Mouse (Mus musculus) lung, embryonic 15.5 days (tissue): ENCODE measurements around the gene Gapdh. TPM values are rescaled to one million over a fixed set of nuclear protein-coding genes. Genes with fewer than 3 reads are reported as not detected.

Experiments used
- ATAC-seq: fragments of 200-750 bp; cut with Nextera tagmentation; 2 replicates; pipeline ENCODE4 v1.8.0; 2017; ENCODE audit warnings: moderate number of reproducible peaks, borderline replicate concordance; ENCODE audit not compliant: low FRiP score, low TSS enrichment; ENCODE audit errors: extremely low read depth
- H3K27ac ChIP-seq: fragments of 300-500 bp; sonication (generic); 2 replicates; pipeline ENCODE4 v1.5.1; 2015; ENCODE audit warnings: moderate library complexity, mild to moderate bottlenecking, inconsistent platforms
- H3K27me3 ChIP-seq: fragments of 300-500 bp; sonication (generic); 2 replicates; pipeline ENCODE4 v1.6.1; 2015; ENCODE audit warnings: inconsistent platforms
- H3K36me3 ChIP-seq: fragments of 300-500 bp; sonication (generic); 2 replicates; pipeline ENCODE4 v1.6.1; 2015; ENCODE audit warnings: inconsistent platforms
- H3K4me1 ChIP-seq: fragments of 300-500 bp; sonication (generic); 2 replicates; pipeline ENCODE4 v1.6.1; 2015; ENCODE audit warnings: inconsistent platforms
- H3K4me2 ChIP-seq: fragments of 300-500 bp; sonication (generic); 2 replicates; pipeline ENCODE4 v1.6.1; 2015; ENCODE audit warnings: inconsistent platforms, mild to moderate bottlenecking, moderate library complexity
- H3K4me3 ChIP-seq: fragments of 300-500 bp; sonication (generic); 2 replicates; pipeline ENCODE4 v1.5.1; 2015; ENCODE audit warnings: mild to moderate bottlenecking, inconsistent platforms
- H3K9ac ChIP-seq: fragments of 300-500 bp; sonication (generic); 2 replicates; pipeline ENCODE4 v1.6.1; 2015; ENCODE audit warnings: inconsistent platforms
- H3K9me3 ChIP-seq: fragments of 300-500 bp; sonication (generic); 2 replicates; pipeline ENCODE4 v1.6.1; 2016; ENCODE audit warnings: inconsistent platforms
- WGBS: fragments of 180-500 bp; shearing (Covaris S2); methylation state at CpG from one replicate; pipeline ENCODE4 v1.1.7; 2015; 5-methylcytosine and 5-hydroxymethylcytosine counted together
- microRNA-seq: library from miRNA; unstranded; fragments of <30 nt; microRNA quantifications from one replicate; pipeline ENCODE4, GENCODE M21; 2016
- polyA plus RNA-seq: library from polyadenylated mRNA; unstranded; fragments of >200 nt; fragmentation: Nextera tagmentation; extraction: Ambion mirVana; gene quantifications from 2 replicates; pipeline ENCODE4 v1.2.1, GENCODE M21; 2015

The Gapdh gene
- polyA plus RNA-seq, 1 experiment from 2014 or later = 1,765 TPM

- Histone ChIP-seq H3K36me3 (peaks cover 74% of the 10 kb centered on the region), H3K4me2 (no peak overlapping the region), H3K9ac (no peak overlapping the region), H3K27ac (no peak overlapping the region), H3K4me1 (peaks cover 7% of the 10 kb centered on the region; the same call in 1 of the 2 replicates), H3K9me3 (no peaks in the 10 kb centered on the region), H3K27me3 (no peaks in the 10 kb centered on the region), H3K4me3 (no peak overlapping the region)
- 84% methylated on average over 12 of the region's 12 CpGs for WGBS
- ATAC-seq = no peak
Measured at GRCm38 (mm10) chr6:125128724-125129123, 37.5 kb downstream of the Gapdh start.

DNA sequence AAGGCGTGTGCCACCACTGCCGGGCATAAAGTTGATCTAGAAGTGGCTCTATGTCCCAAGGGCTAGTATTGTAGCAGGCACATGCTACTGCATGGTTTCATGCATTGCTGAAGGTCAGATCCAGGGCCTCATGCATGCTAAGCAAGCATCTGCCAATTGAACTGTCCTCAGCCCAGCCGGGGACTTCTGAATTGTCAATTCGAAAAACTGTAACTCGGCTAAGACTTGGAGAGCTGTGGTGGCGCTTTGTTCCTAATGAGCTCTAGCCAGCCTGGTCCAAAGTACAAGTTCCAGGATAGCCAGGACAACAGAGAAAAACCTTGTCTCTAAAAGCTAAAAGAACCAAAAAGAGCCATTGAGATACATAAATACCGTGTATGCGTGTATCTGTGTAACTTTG lies 46.9 kb downstream of the Gapdh start:
- WGBS = 89% methylated on average over 8 of the region's 8 CpGs
- peaks cover 96% of the 10 kb centered on the region for H3K36me3 ChIP-seq
- H3K9me3 ChIP-seq = no peaks in the 10 kb centered on the region
- no peak overlapping the region for H3K9ac ChIP-seq
- no peak overlapping the region for H3K4me3 ChIP-seq
- H3K27ac ChIP-seq = no peak overlapping the region
- ATAC-seq = no peak
- H3K4me2 ChIP-seq = no peak overlapping the region
- H3K4me1 ChIP-seq = no peaks in the 10 kb centered on the region
- H3K27me3 ChIP-seq = no peaks in the 10 kb centered on the region

DNA sequence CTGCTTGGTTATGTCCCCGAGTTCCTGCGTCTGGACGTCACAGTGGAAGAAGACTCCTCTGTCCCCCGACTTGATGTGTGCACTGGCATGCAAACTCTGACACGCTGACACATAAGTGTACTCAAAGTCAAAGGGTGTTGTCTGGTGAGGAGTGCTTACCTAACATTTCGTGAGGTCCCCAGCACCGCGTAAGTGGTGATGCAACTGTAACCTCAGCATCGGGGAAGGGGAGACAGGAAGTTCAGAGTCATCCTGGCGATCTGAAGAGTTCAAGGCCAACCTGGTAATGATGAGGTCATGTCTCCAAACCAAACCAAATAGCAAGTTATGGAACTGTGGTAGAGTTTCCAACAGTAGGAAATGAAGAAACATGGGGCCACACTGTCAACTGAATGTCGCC lies 53.7 kb downstream of the Gapdh start:
- Histone ChIP-seq H3K4me3 (no peak overlapping the region), H3K4me1 (no peaks in the 10 kb centered on the region), H3K4me2 (no peak overlapping the region), H3K9ac (no peak overlapping the region), H3K27me3 (no peaks in the 10 kb centered on the region), H3K27ac (no peak overlapping the region), H3K9me3 (no peaks in the 10 kb centered on the region), H3K36me3 (peaks cover 97% of the 10 kb centered on the region)
- no peak for ATAC-seq
- WGBS = 86% methylated on average over 11 of the region's 11 CpGs

Small RNA genes within 50 kb of the gene (microRNA-seq; reads per million reads assigned to microRNA genes)
- 0.74 reads per million for gene Mir3098

Other genes starting within 250 kb of the Gapdh start
- 454 and 458 TPM in 2 replicates for gene Ptms, start 246.4 kb downstream of the Gapdh start, polyA plus RNA-seq
- 378 and 389 TPM in 2 replicates for gene Mlf2, start 235.1 kb downstream of the Gapdh start, polyA plus RNA-seq
- gene Cops7a, start 200.9 kb downstream of the Gapdh start, polyA plus RNA-seq = 142 and 151 TPM in 2 replicates
- gene Pianp, start 169.8 kb downstream of the Gapdh start, polyA plus RNA-seq = 0.74 and 0.96 TPM in 2 replicates
- 21.3 and 24.4 TPM in 2 replicates for gene Zfp384, start 157.3 kb downstream of the Gapdh start, polyA plus RNA-seq
- 138 and 149 TPM in 2 replicates for gene Ing4, start 126.7 kb downstream of the Gapdh start, polyA plus RNA-seq
- 10.8 and 12.9 TPM in 2 replicates for gene Acrbp, start 116.8 kb downstream of the Gapdh start, polyA plus RNA-seq
- 0.38 and 0.69 TPM in 2 replicates for gene Lpar5, start 98.5 kb downstream of the Gapdh start, polyA plus RNA-seq
- 68.5 and 69.3 TPM in 2 replicates for gene Chd4, start 70.5 kb downstream of the Gapdh start, polyA plus RNA-seq
- gene Nop2, start 34.6 kb downstream of the Gapdh start, polyA plus RNA-seq = 56.5 and 58.8 TPM in 2 replicates
- gene Iffo1, start 21.2 kb downstream of the Gapdh start, polyA plus RNA-seq = 5.7 and 6.8 TPM in 2 replicates
- 136 and 139 TPM in 2 replicates for gene Ncapd2, start 25.2 kb upstream of the Gapdh start, polyA plus RNA-seq
- gene Mrpl51, start 25.3 kb upstream of the Gapdh start, polyA plus RNA-seq = 208 and 224 TPM in 2 replicates
- 4.2 and 5.4 TPM in 2 replicates for gene Vamp1, start 49.1 kb upstream of the Gapdh start, polyA plus RNA-seq
- gene Tapbpl, start 65.4 kb upstream of the Gapdh start, polyA plus RNA-seq = 7.0 and 10.9 TPM in 2 replicates
- gene Cd27, start 70.5 kb upstream of the Gapdh start, polyA plus RNA-seq = 2.6 and 4.5 TPM in 2 replicates
- gene Tuba3a, start 119.6 kb upstream of the Gapdh start, polyA plus RNA-seq = 0.22 and 0.31 TPM in 2 replicates
- gene Ltbr, start 147.4 kb upstream of the Gapdh start, polyA plus RNA-seq = 79.1 and 82.5 TPM in 2 replicates
- 5.0 and 5.8 TPM in 2 replicates for gene Scnn1a, start 154.2 kb upstream of the Gapdh start, polyA plus RNA-seq
- 88.3 and 101 TPM in 2 replicates for gene Tnfrsf1a, start 182.9 kb upstream of the Gapdh start, polyA plus RNA-seq
- 0.31 and 0.36 TPM in 2 replicates for gene Plekhg6, start 214.3 kb upstream of the Gapdh start, polyA plus RNA-seq